10 mouse cellular contexts compared by ENCODE assay signal in the genomic region with DNA sequence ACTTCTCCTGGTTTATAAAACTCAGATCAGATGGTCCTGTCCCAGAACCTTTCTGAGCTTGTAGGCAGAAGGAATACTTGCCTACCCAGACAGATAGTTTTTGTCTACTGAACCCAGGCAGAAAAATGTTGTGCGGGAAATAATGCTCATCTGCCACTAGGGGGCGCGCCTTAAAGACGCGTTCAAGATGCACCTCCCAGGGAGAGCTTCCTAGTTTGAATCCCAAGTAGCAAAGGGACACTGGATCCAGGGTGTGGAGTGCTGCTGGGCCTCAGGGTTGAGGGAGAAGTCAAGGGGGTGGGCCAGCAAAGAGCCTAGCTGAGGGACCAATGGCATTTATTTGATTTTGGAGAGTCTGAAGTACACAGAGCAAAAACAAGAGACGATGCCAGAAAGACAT. TPM values are rescaled to one million over a fixed set of nuclear protein-coding genes. Genes with fewer than 3 reads are reported as not detected.
DNase-seq lines count a peak whose midpoint lies in the region; ATAC-seq and TF ChIP-seq lines count a peak whose summit lies in the region.
"Had no signal": no experiment of that assay in that cellular context is flagged by ENCODE, and none has a peak within 500 bp of the region (broad histone marks: within the 10 kb centered on the region; RNA-seq: fewer than 3 reads in every experiment).

No protein-coding gene starts in this region.

- no peak overlapping the region for H3K4me2 ChIP-seq in midbrain, embryonic 14.5 days (ENCODE audit: low read length)
- no peak overlapping the region for H3K4me2 ChIP-seq in midbrain, embryonic 13.5 days (replicated peaks)
- H3K4me2 ChIP-seq in liver, embryonic 11.5 days, result no peak overlapping the region
- H3K4me2 ChIP-seq: neural tube, embryonic 12.5 days had no signal

- H3K27ac ChIP-seq in midbrain, embryonic 14.5 days (replicated peaks; ENCODE audit: low read depth, low read length), result no peak overlapping the region
- H3K27ac ChIP-seq in midbrain, embryonic 13.5 days, result no peak overlapping the region
- no peak overlapping the region for H3K27ac ChIP-seq in cerebellum, adult 2 months (ENCODE audit: insufficient read depth, low read length)
- no peak overlapping the region for H3K27ac ChIP-seq in liver, embryonic 11.5 days (ENCODE audit: low read depth, low read length)
- H3K27ac ChIP-seq: neural tube, embryonic 12.5 days had no signal

- DNase-seq in adrenal gland, adult (ENCODE audit: inconsistent age in 2 of 2, low spot score in 1 of 2), result peak; percentile 43 to 79
- no peak for DNase-seq in adrenal gland, adult 8-10 months
- DNase-seq in midbrain, embryonic 14.5 days, result peak; percentile 83
- DNase-seq in cerebellum, adult 2 months, result peak; percentile 9 to 17
- peak; percentile 4 to 69 for DNase-seq in frontal cortex, adult 2 months (ENCODE audit: extremely low spot score in 1 of 2, low spot score in 1 of 2)
- DNase-seq in liver, embryonic 11.5 days (ENCODE audit: low spot score), result peak; percentile 52
- peak; percentile 63 for DNase-seq in right cerebral cortex, postnatal 4 days

- no peak overlapping the region for H3K9ac ChIP-seq in midbrain, embryonic 14.5 days (replicated peaks; ENCODE audit: low read length)
- H3K9ac ChIP-seq in midbrain, embryonic 13.5 days (replicated peaks), result no peak overlapping the region
- no peak overlapping the region for H3K9ac ChIP-seq in liver, embryonic 11.5 days (ENCODE audit: low read depth, low read length)
- H3K9ac ChIP-seq: neural tube, embryonic 12.5 days had no signal

- no peak for ATAC-seq in midbrain, embryonic 14.5 days (ENCODE audit: low FRiP score, low TSS enrichment)
- no peak for ATAC-seq in midbrain, embryonic 13.5 days
- no peak for ATAC-seq in liver, embryonic 11.5 days (replicated peaks; ENCODE audit: low FRiP score)

- WGBS in midbrain, embryonic 14.5 days, result 18% methylated on average over 6 of the region's 6 CpGs
- WGBS in midbrain, embryonic 13.5 days, result 19% methylated on average over 6 of the region's 6 CpGs
- 17% methylated on average over 6 of the region's 6 CpGs for WGBS in cerebellum, adult 2 months
- 12% methylated on average over 6 of the region's 6 CpGs for WGBS in liver, embryonic 11.5 days

- peak; percentile 53 for TF ChIP-seq CTCF in cerebellum, adult 2 months (IDR thresholded peaks at IDR 0.05; ENCODE audit: borderline replicate concordance, insufficient read depth, low read depth, low read length)

- no peak for TF ChIP-seq POLR2A in cerebellum, adult 2 months (IDR thresholded peaks at IDR 0.05; ENCODE audit: borderline replicate concordance, insufficient read depth, low read length)

- H3K4me1 ChIP-seq in midbrain, embryonic 14.5 days (ENCODE audit: control insufficient read depth, insufficient read depth, low read length), result no peaks in the 10 kb centered on the region
- no peaks in the 10 kb centered on the region for H3K4me1 ChIP-seq in midbrain, embryonic 13.5 days (replicated peaks)
- H3K4me1 ChIP-seq in cerebellum, adult 2 months (ENCODE audit: control insufficient read depth, insufficient read depth, low read length), result no peaks in the 10 kb centered on the region
- no peaks in the 10 kb centered on the region for H3K4me1 ChIP-seq in liver, embryonic 11.5 days (replicated peaks; ENCODE audit: control insufficient read depth, insufficient read depth, low read length)
- H3K4me1 ChIP-seq: neural tube, embryonic 12.5 days had no signal

- H3K9me3 ChIP-seq in midbrain, embryonic 14.5 days (ENCODE audit: control insufficient read depth, low read length), result no peaks in the 10 kb centered on the region
- H3K9me3 ChIP-seq in midbrain, embryonic 13.5 days, result no peaks in the 10 kb centered on the region
- no peaks in the 10 kb centered on the region for H3K9me3 ChIP-seq in liver, embryonic 11.5 days (ENCODE audit: control insufficient read depth, low read length)
- H3K9me3 ChIP-seq: neural tube, embryonic 12.5 days had no signal

- H3K27me3 ChIP-seq in midbrain, embryonic 14.5 days (ENCODE audit: control insufficient read depth, insufficient read depth, low read length), result no peaks in the 10 kb centered on the region
- peaks cover 4% of the 10 kb centered on the region; the same call in 1 of the 2 replicates for H3K27me3 ChIP-seq in midbrain, embryonic 13.5 days
- H3K27me3 ChIP-seq in cerebellum, adult 2 months (ENCODE audit: control insufficient read depth, insufficient read depth, low read length), result no peaks in the 10 kb centered on the region; the same call in 1 of the 2 replicates
- H3K27me3 ChIP-seq in liver, embryonic 11.5 days (replicated peaks; ENCODE audit: control insufficient read depth, insufficient read depth, low read length), result no peaks in the 10 kb centered on the region; the same call in 1 of the 2 replicates
- H3K27me3 ChIP-seq: neural tube, embryonic 12.5 days had no signal

- no peaks in the 10 kb centered on the region for H3K36me3 ChIP-seq in midbrain, embryonic 14.5 days (ENCODE audit: control insufficient read depth, insufficient read depth, low read length)
- no peaks in the 10 kb centered on the region for H3K36me3 ChIP-seq in midbrain, embryonic 13.5 days
- no peaks in the 10 kb centered on the region for H3K36me3 ChIP-seq in liver, embryonic 11.5 days (ENCODE audit: control insufficient read depth, insufficient read depth, low read length)
- H3K36me3 ChIP-seq: neural tube, embryonic 12.5 days had no signal

- H3K4me3 ChIP-seq in midbrain, embryonic 14.5 days (replicated peaks; ENCODE audit: low read depth, low read length), result no peak overlapping the region
- no peak overlapping the region for H3K4me3 ChIP-seq in midbrain, embryonic 13.5 days (replicated peaks)
- H3K4me3 ChIP-seq in cerebellum, adult 2 months (replicated peaks; ENCODE audit: insufficient read depth, low read depth, low read length), result no peak overlapping the region
- H3K4me3 ChIP-seq in liver, embryonic 11.5 days (ENCODE audit: low read depth, low read length), result no peak overlapping the region
- H3K4me3 ChIP-seq: neural tube, embryonic 12.5 days had no signal

RNA-seq across cellular contexts. Expression of a gene that starts 12.7 kb away (rescaled TPM):
- not detected for total RNA-seq in adrenal gland, adult 8-10 months (2022)
- polyA plus RNA-seq in midbrain, embryonic 14.5 days (2014; fragmentation: Nextera tagmentation; extraction: Ambion mirVana), result 12.0 and 16.2 TPM in 2 replicates
- 6.1 and 8.0 TPM in 2 replicates for polyA plus RNA-seq in midbrain, embryonic 13.5 days (2015; fragmentation: Nextera tagmentation; extraction: Ambion mirVana)
- polyA plus RNA-seq in cerebellum, adult 2 months (2012; rRNA removed), result 2.9 and 3.0 TPM in 2 replicates
- polyA plus RNA-seq in frontal cortex, adult 2 months (2012; rRNA removed), result 0.48 and 0.70 TPM in 2 replicates
- polyA plus RNA-seq in liver, embryonic 11.5 days (2014; fragmentation: Nextera tagmentation; extraction: Ambion mirVana), result not detected in 2 replicates
- polyA plus RNA-seq: heart, embryonic 16.5 days had no signal

RNA-seq across cellular contexts. Expression of a gene that starts 55.2 kb away (rescaled TPM):
- total RNA-seq in adrenal gland, adult 8-10 months (2022), result 10 to 100 TPM; 31.0 to 47.2 (median 38.3) TPM
- 2.4 and 3.2 TPM in 2 replicates for polyA plus RNA-seq in midbrain, embryonic 14.5 days (2014; fragmentation: Nextera tagmentation; extraction: Ambion mirVana)
- 1.5 and 2.1 TPM in 2 replicates for polyA plus RNA-seq in midbrain, embryonic 13.5 days (2015; fragmentation: Nextera tagmentation; extraction: Ambion mirVana)
- 3.5 and 3.9 TPM in 2 replicates for polyA plus RNA-seq in cerebellum, adult 2 months (2012; rRNA removed)
- 11.3 and 14.0 TPM in 2 replicates for polyA plus RNA-seq in frontal cortex, adult 2 months (2012; rRNA removed)
- polyA plus RNA-seq in liver, embryonic 11.5 days (2014; fragmentation: Nextera tagmentation; extraction: Ambion mirVana), result 74.7 TPM in 2 replicates
